Mouse (Mus musculus) liver, embryonic 13.5 days (tissue): ENCODE results near the gene Rasgef1b. TPM values are rescaled to one million over a fixed set of nuclear protein-coding genes. Genes with fewer than 3 reads are reported as not detected.

ENCODE experiments used
- ATAC-seq: fragments of 200-750 bp; cut with Nextera tagmentation; 2 replicates; pipeline ENCODE4 v1.8.0; 2017; ENCODE audit warnings: low read depth, mild to moderate bottlenecking, moderate number of reproducible peaks, moderate library complexity
- DNase-seq: peaks from one replicate; pipeline ENCODE4 v3.0.0; 2022
- H3K27ac ChIP-seq: fragments of 300-500 bp; sonication (generic); 2 replicates; pipeline ENCODE4 v1.5.1; 2015; ENCODE audit warnings: moderate library complexity, mild to moderate bottlenecking, inconsistent platforms
- H3K27me3 ChIP-seq: fragments of 300-500 bp; sonication (generic); 2 replicates; pipeline ENCODE4 v1.6.1; 2015; ENCODE audit warnings: mild to moderate bottlenecking, inconsistent platforms
- H3K36me3 ChIP-seq: fragments of 300-500 bp; sonication (generic); 2 replicates; pipeline ENCODE4 v1.6.1; 2015; ENCODE audit warnings: mild to moderate bottlenecking, inconsistent platforms
- H3K4me1 ChIP-seq: fragments of 300-500 bp; sonication (generic); replicated peaks from 2 replicates; pipeline ENCODE4 v1.6.1; 2015; ENCODE audit warnings: inconsistent platforms
- H3K4me2 ChIP-seq: fragments of 300-500 bp; sonication (generic); 2 replicates; pipeline ENCODE4 v1.6.1; 2015; ENCODE audit warnings: inconsistent platforms, mild to moderate bottlenecking, moderate library complexity
- H3K4me3 ChIP-seq: fragments of 300-500 bp; sonication (generic); replicated peaks from 2 replicates; pipeline ENCODE4 v1.5.1; 2015; ENCODE audit warnings: mild to moderate bottlenecking, inconsistent platforms
- H3K9ac ChIP-seq: fragments of 300-500 bp; sonication (generic); 2 replicates; pipeline ENCODE4 v1.6.1; 2015; ENCODE audit warnings: mild to moderate bottlenecking, inconsistent platforms
- H3K9me3 ChIP-seq: fragments of 300-500 bp; sonication (generic); replicated peaks from 2 replicates; pipeline ENCODE4 v1.6.1; 2016; ENCODE audit warnings: inconsistent platforms
- WGBS: fragments of 180-500 bp; shearing (Covaris S2); methylation state at CpG from one replicate; pipeline ENCODE4 v1.1.7; 2015; ENCODE audit not compliant: insufficient replicate concordance; 5-methylcytosine and 5-hydroxymethylcytosine counted together
- polyA plus RNA-seq: library from polyadenylated mRNA; unstranded; fragments of >200 nt; fragmentation: Nextera tagmentation; extraction: Ambion mirVana; gene quantifications from 2 replicates; pipeline ENCODE4 v1.2.1, GENCODE M21; 2015

Rasgef1b gene
- polyA plus RNA-seq, 1 experiment from 2014 or later, result 4.3 TPM

DNA sequence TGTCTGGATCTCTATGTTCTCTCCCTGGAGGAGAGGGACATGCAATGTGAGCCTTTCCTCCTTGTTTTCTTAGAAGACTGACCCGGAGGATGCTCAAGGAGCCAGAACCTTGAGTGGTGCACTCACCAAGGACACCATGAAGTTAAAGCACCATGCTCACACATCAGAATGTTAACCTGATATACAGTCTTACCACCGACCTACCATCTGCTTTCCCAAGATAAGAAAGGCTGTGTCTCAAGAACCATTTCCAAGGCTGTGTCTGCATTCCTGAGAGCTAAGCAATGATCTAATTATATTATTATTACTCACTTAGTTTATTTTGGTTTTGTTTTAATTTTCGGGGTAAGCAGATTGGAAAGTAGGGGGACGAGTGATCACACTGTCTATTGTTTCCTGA, 203.2 kb downstream of the Rasgef1b start:
- Histone ChIP-seq H3K4me3 (no peak overlapping the region), H3K4me1 (peaks cover 43% of the 10 kb centered on the region), H3K27ac (0 out of 2 replicates have a peak overlapping the region, but pooled peaks have one; percentile 2), H3K27me3 (no peaks in the 10 kb centered on the region), H3K4me2 (0 out of 2 replicates have a peak overlapping the region, but pooled peaks have one; percentile 8), H3K9me3 (no peaks in the 10 kb centered on the region), H3K9ac (no peak overlapping the region), H3K36me3 (no peaks in the 10 kb centered on the region)
- peak; percentile 93 for ATAC-seq
- WGBS, result 32% methylated on average over 4 of the region's 4 CpGs
- peak; percentile 14 for DNase-seq

DNA sequence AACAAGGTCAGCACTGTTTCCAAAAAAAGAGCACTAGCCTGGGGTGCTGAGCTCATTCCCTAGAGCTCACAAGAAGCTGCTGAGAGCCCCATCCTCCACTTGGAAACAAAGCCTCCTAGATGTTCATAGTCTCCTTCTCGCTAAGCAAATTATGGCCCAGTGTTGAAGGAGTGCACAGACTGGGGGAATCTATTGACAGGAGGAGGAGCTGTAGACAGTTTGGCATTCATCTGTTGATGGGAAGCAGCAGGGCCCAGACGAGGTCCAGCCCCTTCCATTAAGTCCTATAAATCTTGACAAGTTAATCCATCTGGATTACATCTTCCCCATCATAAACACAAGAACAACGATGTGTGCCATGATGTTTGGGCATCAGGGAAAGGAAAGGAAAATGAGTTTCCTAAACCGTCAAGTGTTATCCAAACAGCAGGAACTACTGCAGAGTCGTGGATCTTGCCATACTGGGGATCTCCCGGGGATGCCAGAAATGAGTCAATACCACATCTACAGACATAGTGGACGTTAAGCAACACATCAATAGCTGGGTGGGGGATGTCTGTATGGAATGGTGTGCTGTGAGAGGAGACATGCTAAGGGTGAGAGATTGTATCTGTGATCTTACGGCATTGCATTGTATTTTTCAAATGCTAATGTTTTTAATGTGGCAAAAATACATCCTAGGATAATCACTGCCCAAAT, 206.1 kb downstream of the Rasgef1b start:
- no peaks in the 10 kb centered on the region for H3K9me3 ChIP-seq
- 42% methylated on average over 8 of the region's 8 CpGs for WGBS
- peaks cover 43% of the 10 kb centered on the region for H3K4me1 ChIP-seq
- DNase-seq, result no peak
- H3K4me2 ChIP-seq, result no peak overlapping the region
- H3K27me3 ChIP-seq, result no peaks in the 10 kb centered on the region
- no peak overlapping the region for H3K9ac ChIP-seq
- no peak for ATAC-seq
- H3K27ac ChIP-seq, result no peak overlapping the region
- no peaks in the 10 kb centered on the region for H3K36me3 ChIP-seq
- H3K4me3 ChIP-seq, result no peak overlapping the region

DNA sequence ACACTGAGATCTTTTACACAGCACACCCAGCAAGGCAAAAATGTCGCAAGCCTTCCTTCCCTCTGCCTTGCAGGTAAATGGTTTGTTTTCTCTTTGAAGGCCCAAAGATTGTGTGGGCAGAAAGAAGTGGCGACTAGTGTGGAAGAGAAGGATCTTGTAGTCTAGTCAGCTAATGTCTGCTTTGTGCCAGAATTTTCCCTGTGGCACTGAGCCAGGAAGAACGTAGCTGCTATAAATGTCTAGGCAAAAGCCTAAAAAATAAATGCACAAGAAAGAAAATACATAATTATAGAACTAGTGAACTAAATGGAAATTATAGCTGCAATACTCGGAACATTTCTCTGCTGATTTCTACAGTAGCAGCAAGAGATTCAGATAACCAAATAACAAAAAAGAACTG, 207.5 kb downstream of the Rasgef1b start:
- H3K27ac ChIP-seq, result no peak overlapping the region
- no peak for ATAC-seq
- DNase-seq, result no peak
- WGBS, result 62% methylated on average over 4 of the region's 4 CpGs
- H3K9ac ChIP-seq, result no peak overlapping the region
- H3K4me1 ChIP-seq, result peaks cover 35% of the 10 kb centered on the region
- H3K4me3 ChIP-seq, result no peak overlapping the region
- H3K27me3 ChIP-seq, result no peaks in the 10 kb centered on the region
- H3K9me3 ChIP-seq, result no peaks in the 10 kb centered on the region
- H3K36me3 ChIP-seq, result no peaks in the 10 kb centered on the region
- H3K4me2 ChIP-seq, result no peak overlapping the region

DNA sequence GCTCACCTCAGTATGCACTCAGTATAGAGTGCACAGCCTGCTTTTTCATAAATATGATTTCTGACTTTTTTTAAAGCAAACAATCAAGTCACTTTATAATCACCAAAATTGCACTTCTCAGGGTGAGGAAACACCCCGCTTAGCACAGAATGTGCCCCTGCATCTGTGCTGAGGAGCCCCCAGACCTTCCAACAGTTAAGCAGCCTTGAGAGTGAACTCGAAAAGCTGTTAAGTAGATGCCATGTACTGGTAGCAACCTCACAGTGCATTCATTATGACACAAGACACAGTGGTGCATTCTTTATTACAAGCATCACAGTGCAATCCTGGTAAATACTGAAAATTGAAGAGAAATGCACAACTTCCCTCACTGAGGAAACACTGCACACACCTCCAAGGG, 209.3 kb downstream of the Rasgef1b start:
- WGBS, result 66% methylated on average over 2 of the region's 2 CpGs
- no peak overlapping the region for H3K4me2 ChIP-seq
- H3K36me3 ChIP-seq, result no peaks in the 10 kb centered on the region
- peaks cover 21% of the 10 kb centered on the region for H3K4me1 ChIP-seq
- DNase-seq (no peak), ATAC-seq (no peak)
- no peaks in the 10 kb centered on the region for H3K27me3 ChIP-seq
- no peak overlapping the region for H3K4me3 ChIP-seq
- H3K9ac ChIP-seq, result no peak overlapping the region
- H3K9me3 ChIP-seq, result no peaks in the 10 kb centered on the region
- no peak overlapping the region for H3K27ac ChIP-seq

DNA sequence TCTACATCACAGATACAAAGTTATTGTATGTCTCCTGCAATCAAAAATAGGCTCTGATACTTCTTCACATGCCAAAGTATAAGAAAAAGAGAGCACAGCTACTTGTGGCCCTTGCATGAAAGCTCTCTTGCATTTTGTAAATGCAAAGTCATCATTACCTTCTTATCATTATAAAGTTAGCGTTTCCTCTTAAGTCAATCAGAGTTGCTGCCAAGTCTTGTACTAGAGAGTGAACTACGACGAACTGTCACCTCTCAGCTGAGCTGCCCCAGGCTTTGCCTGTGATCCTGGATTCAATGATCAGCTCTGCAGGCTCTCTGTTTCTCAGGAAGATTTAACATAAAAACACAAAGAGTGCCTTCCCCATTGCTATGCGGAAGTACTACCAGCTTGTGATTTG, 209.8 kb downstream of the Rasgef1b start:
- no peak overlapping the region for H3K9ac ChIP-seq
- no peaks in the 10 kb centered on the region for H3K27me3 ChIP-seq
- no peaks in the 10 kb centered on the region for H3K9me3 ChIP-seq
- no peaks in the 10 kb centered on the region for H3K36me3 ChIP-seq
- H3K27ac ChIP-seq, result no peak overlapping the region
- H3K4me3 ChIP-seq, result no peak overlapping the region
- no peak overlapping the region for H3K4me2 ChIP-seq
- H3K4me1 ChIP-seq, result peaks cover 18% of the 10 kb centered on the region
- DNase-seq, result no peak
- WGBS, result 26% methylated on average over 4 of the region's 4 CpGs
- ATAC-seq, result no peak

DNA sequence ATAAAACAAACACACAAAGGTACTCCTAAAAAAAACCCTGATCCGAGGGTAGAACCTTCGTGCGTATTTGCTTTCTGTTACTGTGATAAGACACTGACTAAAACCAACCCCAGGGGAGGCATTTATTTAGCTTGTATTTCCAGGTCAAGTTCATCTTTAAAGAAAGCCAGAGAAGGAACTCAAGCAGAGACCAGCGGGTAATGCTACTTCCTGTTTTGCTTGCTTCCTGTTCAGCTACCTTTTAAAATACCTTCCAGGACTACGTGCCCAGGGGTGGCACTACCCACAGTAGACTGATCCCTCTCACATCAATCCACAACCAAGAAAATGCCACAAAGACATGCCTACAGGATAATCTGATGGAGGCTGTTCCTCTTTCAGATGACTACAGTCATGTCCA, 212.7 kb downstream of the Rasgef1b start:
- H3K36me3 ChIP-seq, result no peaks in the 10 kb centered on the region
- no peak overlapping the region for H3K4me3 ChIP-seq
- H3K27me3 ChIP-seq, result no peaks in the 10 kb centered on the region
- no peak for ATAC-seq
- no peak for DNase-seq
- WGBS, result 45% methylated on average over 5 of the region's 5 CpGs
- peaks cover 4% of the 10 kb centered on the region; the same call in 1 of the 2 replicates for H3K4me1 ChIP-seq
- H3K9ac ChIP-seq, result no peak overlapping the region
- no peak overlapping the region for H3K27ac ChIP-seq
- no peak overlapping the region for H3K4me2 ChIP-seq
- no peaks in the 10 kb centered on the region for H3K9me3 ChIP-seq

DNA sequence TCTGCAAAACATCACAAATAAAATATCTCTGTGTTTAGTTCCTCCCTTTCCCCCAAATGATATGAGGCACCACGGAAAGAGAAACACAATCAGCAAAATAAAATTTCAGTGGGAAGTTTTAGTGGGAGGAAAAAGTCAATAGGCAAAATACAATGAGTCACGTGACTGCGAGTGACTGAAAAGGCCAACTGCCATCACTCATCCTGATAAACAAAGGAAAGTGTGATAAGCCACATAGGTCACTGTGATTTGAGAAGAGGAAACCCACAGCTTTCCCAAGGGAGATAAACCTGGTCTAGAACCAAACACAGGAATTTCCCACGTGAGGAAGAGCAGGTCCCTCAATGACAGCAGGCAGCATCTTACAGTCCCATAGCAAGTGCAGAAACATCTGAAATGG, 213.1 kb downstream of the Rasgef1b start:
- H3K9ac ChIP-seq, result no peak overlapping the region
- no peaks in the 10 kb centered on the region for H3K9me3 ChIP-seq
- no peaks in the 10 kb centered on the region for H3K27me3 ChIP-seq
- H3K36me3 ChIP-seq, result no peaks in the 10 kb centered on the region
- no peak for ATAC-seq
- H3K4me2 ChIP-seq, result no peak overlapping the region
- peaks cover 4% of the 10 kb centered on the region; the same call in 1 of the 2 replicates for H3K4me1 ChIP-seq
- WGBS, result 17% methylated on average over 4 of the region's 4 CpGs
- no peak overlapping the region for H3K4me3 ChIP-seq
- H3K27ac ChIP-seq, result no peak overlapping the region
- DNase-seq, result no peak

DNA sequence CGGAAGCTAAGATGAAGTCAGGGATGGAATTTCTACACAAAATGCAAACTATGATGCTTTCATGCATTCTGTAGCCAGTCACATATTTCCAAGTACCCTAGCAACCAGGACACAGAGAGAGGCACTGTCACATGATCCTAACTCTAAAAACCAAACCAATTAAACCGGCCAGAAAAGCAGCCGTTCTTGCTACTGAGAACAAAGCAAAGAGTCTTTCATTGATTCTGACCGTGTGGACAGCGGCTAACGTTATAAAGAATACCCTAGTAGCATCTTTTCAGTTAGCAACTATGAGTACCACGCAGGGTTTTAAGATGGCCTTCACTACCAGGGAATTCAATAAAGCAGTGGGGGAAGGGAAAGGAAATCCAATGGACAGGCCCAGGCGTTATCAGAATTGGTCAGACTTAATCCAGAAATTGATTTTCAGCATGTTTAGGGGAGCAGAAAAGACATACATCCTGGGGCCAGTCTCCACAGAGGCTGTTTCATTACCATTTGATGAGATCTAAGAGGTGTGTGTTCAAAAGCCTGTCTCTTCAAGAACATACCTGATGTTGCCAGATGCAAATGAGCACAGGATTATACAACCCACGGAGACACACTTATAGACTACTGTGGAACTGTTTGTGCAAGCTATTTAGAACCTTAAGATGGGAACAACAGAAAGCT, 215.5 kb downstream of the Rasgef1b start:
- H3K27ac ChIP-seq, result no peak overlapping the region
- H3K36me3 ChIP-seq, result no peaks in the 10 kb centered on the region
- H3K4me2 ChIP-seq, result no peak overlapping the region
- H3K4me3 ChIP-seq, result no peak overlapping the region
- 78% methylated on average over 9 of the region's 9 CpGs for WGBS
- H3K27me3 ChIP-seq, result no peaks in the 10 kb centered on the region
- H3K9ac ChIP-seq, result no peak overlapping the region
- no peak for DNase-seq
- H3K4me1 ChIP-seq, result peaks cover 4% of the 10 kb centered on the region; the same call in 1 of the 2 replicates
- ATAC-seq, result no peak
- no peaks in the 10 kb centered on the region for H3K9me3 ChIP-seq

DNA sequence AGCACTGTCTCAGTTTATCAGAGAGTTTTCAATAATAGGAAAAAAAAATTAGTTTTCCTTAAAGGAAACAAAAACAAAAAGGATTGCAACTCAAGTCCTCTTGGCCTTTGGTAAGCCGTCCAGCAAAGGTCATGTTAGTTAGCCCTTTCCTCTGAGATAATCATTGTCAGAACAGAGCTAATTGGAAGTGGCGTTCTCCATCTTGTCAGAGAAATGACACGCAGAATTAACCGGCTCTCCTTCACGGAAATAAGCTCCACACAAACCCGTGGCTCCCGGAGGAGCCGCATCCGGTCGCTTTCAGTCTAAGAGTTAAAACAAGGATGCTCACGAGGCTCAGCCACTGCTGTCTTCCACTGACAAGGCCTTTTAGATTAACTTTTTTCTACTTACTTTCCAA, 217.8 kb downstream of the Rasgef1b start:
- Histone ChIP-seq H3K4me3 (no peak overlapping the region), H3K27ac (no peak overlapping the region), H3K9me3 (no peaks in the 10 kb centered on the region), H3K27me3 (no peaks in the 10 kb centered on the region), H3K4me1 (peaks cover 3% of the 10 kb centered on the region; the same call in 1 of the 2 replicates), H3K36me3 (no peaks in the 10 kb centered on the region), H3K4me2 (no peak overlapping the region), H3K9ac (no peak overlapping the region)
- DNase-seq (no peak), ATAC-seq (no peak)
- 76% methylated on average over 11 of the region's 11 CpGs for WGBS

DNA sequence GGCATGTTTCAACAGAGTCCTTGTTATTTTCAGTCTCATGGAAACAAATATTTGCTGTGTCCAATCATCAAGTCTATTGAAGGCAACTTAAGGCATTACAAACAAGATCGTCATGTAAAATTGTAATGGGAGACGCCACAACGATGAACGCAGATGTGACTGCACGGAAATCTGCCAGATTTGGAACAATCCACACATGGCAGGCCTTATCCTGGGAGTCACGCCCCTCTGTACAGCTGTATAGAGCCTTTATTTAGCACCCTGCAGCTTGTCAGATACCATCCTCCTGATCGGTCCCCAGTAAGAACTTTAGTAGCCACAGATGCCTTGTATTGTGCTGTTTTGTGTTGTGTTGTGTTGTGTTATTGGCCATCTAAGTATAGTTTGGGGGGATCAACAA, 222.8 kb downstream of the Rasgef1b start:
- Histone ChIP-seq H3K4me1 (no peaks in the 10 kb centered on the region), H3K4me2 (no peak overlapping the region), H3K27me3 (no peaks in the 10 kb centered on the region), H3K4me3 (no peak overlapping the region), H3K27ac (no peak overlapping the region), H3K9ac (no peak overlapping the region), H3K9me3 (no peaks in the 10 kb centered on the region), H3K36me3 (no peaks in the 10 kb centered on the region)
- 73% methylated on average over 7 of the region's 7 CpGs for WGBS
- no peak for DNase-seq
- no peak for ATAC-seq

DNA sequence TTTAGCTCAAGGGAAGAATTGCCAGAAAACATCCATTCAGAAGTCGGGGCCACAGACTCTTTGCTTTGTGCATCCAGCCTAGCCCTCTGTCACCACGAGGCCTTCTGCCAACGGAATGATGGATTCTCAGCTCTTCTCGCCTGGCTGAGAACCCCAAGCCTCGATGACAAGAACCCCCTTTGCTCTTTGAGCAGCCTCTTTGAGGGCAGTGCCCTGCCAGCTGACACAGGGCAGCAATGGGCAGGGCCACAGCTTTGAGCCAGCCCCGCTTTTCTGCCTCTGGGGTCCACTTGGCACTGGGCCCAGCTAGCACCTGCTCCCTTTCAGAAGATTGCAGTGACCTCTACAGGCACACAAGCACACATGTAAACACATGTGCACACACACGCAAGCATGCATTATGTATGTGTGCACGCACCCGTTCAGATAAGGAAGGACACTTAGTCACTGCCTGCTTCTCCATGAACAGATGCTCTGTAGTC, 224.5 kb downstream of the Rasgef1b start:
- H3K27ac ChIP-seq, result no peak overlapping the region
- H3K4me1 ChIP-seq, result no peaks in the 10 kb centered on the region
- no peak for ATAC-seq
- no peak overlapping the region for H3K9ac ChIP-seq
- no peaks in the 10 kb centered on the region for H3K9me3 ChIP-seq
- no peak overlapping the region for H3K4me3 ChIP-seq
- WGBS, result 65% methylated on average over 9 of the region's 9 CpGs
- DNase-seq, result no peak
- no peaks in the 10 kb centered on the region for H3K36me3 ChIP-seq
- H3K4me2 ChIP-seq, result no peak overlapping the region
- no peaks in the 10 kb centered on the region for H3K27me3 ChIP-seq

DNA sequence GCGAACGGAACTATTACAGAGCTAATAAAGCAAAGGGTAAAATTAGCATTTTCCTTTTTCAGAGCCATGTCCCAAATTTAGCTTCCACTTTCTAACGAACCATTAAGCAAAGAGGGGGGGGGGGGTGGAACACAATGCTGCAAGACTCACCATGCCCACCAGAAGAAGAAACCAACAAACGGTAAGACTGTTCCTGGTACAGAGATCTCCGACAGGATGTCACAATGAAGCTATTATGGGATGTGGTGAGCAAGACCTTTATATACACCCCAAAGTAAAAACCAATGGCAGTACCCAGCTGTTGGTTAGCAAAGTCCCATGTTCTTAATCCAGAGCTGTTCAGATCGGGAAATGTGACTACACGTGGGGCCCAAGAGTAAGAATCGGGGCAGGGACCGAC, 226.2 kb downstream of the Rasgef1b start:
- Histone ChIP-seq H3K4me1 (0 out of 2 replicates have a peak, but pooled peaks cover 2% of the 10 kb centered on the region), H3K4me3 (no peak overlapping the region), H3K27me3 (no peaks in the 10 kb centered on the region), H3K9ac (no peak overlapping the region), H3K27ac (no peak overlapping the region), H3K4me2 (no peak overlapping the region), H3K9me3 (no peaks in the 10 kb centered on the region), H3K36me3 (no peaks in the 10 kb centered on the region)
- no peak for DNase-seq
- 65% methylated on average over 9 of the region's 9 CpGs for WGBS
- no peak for ATAC-seq
